Mouse (Mus musculus) ES-Bruce4 (cell line): Measurements from ENCODE around the gene Prkd3.

ENCODE experiments used
- CTCF ChIP-seq: IDR thresholded peaks from one replicate; pipeline ENCODE4 v1.8.1; 2011; ENCODE audit warnings: low read depth, low read length
- EP300 ChIP-seq: IDR thresholded peaks from 2 replicates; pipeline ENCODE4 v1.6.1; 2011; ENCODE audit warnings: low read depth, low read length; ENCODE audit not compliant: insufficient read depth
- POLR2A ChIP-seq: IDR thresholded peaks from one replicate; pipeline ENCODE4 v1.8.1; 2011; ENCODE audit warnings: low read length; ENCODE audit not compliant: insufficient read depth

DNA sequence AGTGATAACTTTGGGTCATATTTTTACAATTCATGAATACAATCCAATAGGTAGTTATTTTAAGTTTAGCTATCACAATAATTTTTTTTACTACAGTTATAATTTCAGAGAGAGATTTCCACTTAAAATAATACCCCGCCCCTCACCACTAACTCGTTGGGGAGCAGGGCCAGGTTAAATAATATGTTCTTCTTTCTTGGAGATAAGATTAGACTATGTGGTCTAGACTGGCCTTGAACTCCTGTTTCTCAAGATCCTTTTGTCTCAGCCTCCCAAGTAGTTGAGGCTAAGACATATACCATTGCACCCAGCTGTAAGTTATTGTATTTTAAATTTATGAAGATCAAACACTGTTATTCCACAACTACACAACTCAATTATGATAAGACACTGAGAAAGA is 7.0 kb downstream of the Prkd3 start:
- TF ChIP-seq EP300: no peak
- TF ChIP-seq CTCF: no peak
- TF ChIP-seq POLR2A: no peak
